Mouse (Mus musculus) layer of hippocampus, postnatal 14 days (tissue): ENCODE data around the gene Smyd5. TPM values are rescaled to one million over a fixed set of nuclear protein-coding genes. Genes with fewer than 3 reads are reported as not detected.

ENCODE experiments used
- DNase-seq, 2 experiments: peaks; one replicate each; pipeline ENCODE4 v3.0.0; 2021 to 2022; ENCODE audit warnings: low spot score in 2 of 2, mixed read lengths in 1 of 2
- total RNA-seq, 2 experiments: library from RNA; stranded (reverse); gene quantifications; 2 replicates each; pipeline ENCODE4 v1.2.3; 2021

Gene Smyd5
- total RNA-seq, 2 experiments from 2014 or later = 32.8 to 35.4 TPM

- no peak for DNase-seq
These were observed 57.9 kb downstream of the Smyd5 start for GRCm38 (mm10) chr6:85489717-85490116.

GRCm38 (mm10) chr6:85490252-85490651 is 58.5 kb downstream of the Smyd5 start:
- DNase-seq = no peak

- no peak for DNase-seq
These were observed 59.8 kb downstream of the Smyd5 start for GRCm38 (mm10) chr6:85491606-85492005.

Other genes with a start within 250 kb of the Smyd5 start
- 10 to 100 TPM; 22.8 to 22.9 TPM for gene Emx1, start 244.6 kb upstream of the Smyd5 start, total RNA-seq
- gene Sfxn5, start 98.6 kb upstream of the Smyd5 start, total RNA-seq = 100 to 1,000 TPM; 154 to 171 TPM
- gene Rab11fip5, start 57.4 kb upstream of the Smyd5 start, total RNA-seq = 10 to 100 TPM; 50.8 to 56.2 TPM
- gene Noto, start 8.1 kb upstream of the Smyd5 start, total RNA-seq = not detected
- 100 to 1,000 TPM; 204 to 218 TPM for gene Cct7, start 19.5 kb downstream of the Smyd5 start, total RNA-seq
- 10 to 100 TPM; 13.7 to 18.1 TPM for gene Pradc1, start 20.0 kb downstream of the Smyd5 start, total RNA-seq
- gene Fbxo41, start 71.0 kb downstream of the Smyd5 start, total RNA-seq = 10 to 100 TPM; 89.7 to 94.5 TPM
- gene Egr4, start 81.6 kb downstream of the Smyd5 start, total RNA-seq = 10 to 100 TPM; 26.5 to 32.0 TPM
- gene Alms1, start 155.5 kb downstream of the Smyd5 start, total RNA-seq = 1 to 10 TPM; 6.9 to 7.0 TPM